Mouse (Mus musculus): ENCODE results near the gene Plekhg5. TPM values are rescaled to one million over a fixed set of nuclear protein-coding genes. Genes with fewer than 3 reads are reported as not detected.
A peak's percentile ranks its signal among the peaks of the same experiment; 100 is the strongest.

Gene Plekhg5
- 11.8 and 13.1 TPM in 2 replicates for polyA plus RNA-seq (2015; fragmentation: Nextera tagmentation; extraction: Ambion mirVana)

GRCm38 (mm10) chr4:152072121-152072601, at the start of gene Plekhg5:
Gene Plekhg5, plus strand, starts transcription at chr4:152072498.
- H3K4me2 ChIP-seq (ENCODE audit: low read length) = no peak within 1 kb of the TSS
- no peak for ATAC-seq
- no peak within 1 kb of the TSS for H3K27ac ChIP-seq (ENCODE audit: low read length)
- H3K9me3 ChIP-seq (replicated peaks; ENCODE audit: control insufficient read depth, low read length, poor library complexity, severe bottlenecking) = no peaks in the 10 kb centered on the region
- H3K4me1 ChIP-seq (ENCODE audit: control insufficient read depth, insufficient read depth, low read length) = 0 out of 2 replicates have a peak, but pooled peaks cover 3% of the 10 kb centered on the region
- H3K36me3 ChIP-seq (ENCODE audit: control insufficient read depth, insufficient read depth, low read length) = no peaks in the 10 kb centered on the region
- H3K4me3 ChIP-seq (ENCODE audit: low read depth, low read length) = no peak within 1 kb of the TSS
- no peak within 1 kb of the TSS for H3K9ac ChIP-seq (ENCODE audit: low read depth, low read length)
- H3K27me3 ChIP-seq (ENCODE audit: control insufficient read depth, insufficient read depth, low read depth, low read length) = no peaks in the 10 kb centered on the region
- 58% methylated on average over 10 of the region's 10 CpGs for WGBS

- Histone ChIP-seq H3K4me2 (ENCODE audit: low read length) (no peak overlapping the region), H3K27ac (ENCODE audit: low read length) (no peak overlapping the region), H3K9me3 (replicated peaks; ENCODE audit: control insufficient read depth, low read length, poor library complexity, severe bottlenecking) (no peaks in the 10 kb centered on the region), H3K9ac (ENCODE audit: low read depth, low read length) (no peak overlapping the region), H3K36me3 (ENCODE audit: control insufficient read depth, insufficient read depth, low read length) (peaks cover 42% of the 10 kb centered on the region), H3K4me3 (ENCODE audit: low read depth, low read length) (no peak overlapping the region), H3K27me3 (ENCODE audit: control insufficient read depth, insufficient read depth, low read depth, low read length) (no peaks in the 10 kb centered on the region), H3K4me1 (ENCODE audit: control insufficient read depth, insufficient read depth, low read length) (peaks cover 32% of the 10 kb centered on the region)
- 86% methylated on average over 8 of the region's 8 CpGs for WGBS
- no peak for ATAC-seq
These were observed 49.8 kb upstream of the Plekhg5 start for GRCm38 (mm10) chr4:152022506-152022905.

- Histone ChIP-seq H3K27me3 (ENCODE audit: control insufficient read depth, insufficient read depth, low read depth, low read length) (no peaks in the 10 kb centered on the region), H3K27ac (ENCODE audit: low read length) (no peak overlapping the region), H3K9me3 (replicated peaks; ENCODE audit: control insufficient read depth, low read length, poor library complexity, severe bottlenecking) (no peaks in the 10 kb centered on the region), H3K4me1 (ENCODE audit: control insufficient read depth, insufficient read depth, low read length) (peaks cover 44% of the 10 kb centered on the region), H3K4me3 (ENCODE audit: low read depth, low read length) (no peak overlapping the region), H3K36me3 (ENCODE audit: control insufficient read depth, insufficient read depth, low read length) (peaks cover 34% of the 10 kb centered on the region), H3K9ac (ENCODE audit: low read depth, low read length) (no peak overlapping the region), H3K4me2 (ENCODE audit: low read length) (no peak overlapping the region)
- WGBS = 91% methylated on average over 11 of the region's 11 CpGs
- no peak for ATAC-seq
These were observed 47.8 kb upstream of the Plekhg5 start for GRCm38 (mm10) chr4:152024525-152024924.

GRCm38 (mm10) chr4:152026751-152027508, 45.4 kb upstream of the Plekhg5 start:
- ATAC-seq = peak; percentile 73
- Histone ChIP-seq H3K27me3 (ENCODE audit: control insufficient read depth, insufficient read depth, low read depth, low read length) (no peaks in the 10 kb centered on the region), H3K4me3 (ENCODE audit: low read depth, low read length) (peak overlapping the region; percentile 80), H3K27ac (ENCODE audit: low read length) (peak overlapping the region; percentile 79), H3K4me2 (ENCODE audit: low read length) (peak overlapping the region; percentile 99), H3K9ac (ENCODE audit: low read depth, low read length) (peak overlapping the region; percentile 84), H3K36me3 (ENCODE audit: control insufficient read depth, insufficient read depth, low read length) (peaks cover 13% of the 10 kb centered on the region; the same call in 1 of the 2 replicates), H3K9me3 (replicated peaks; ENCODE audit: control insufficient read depth, low read length, poor library complexity, severe bottlenecking) (no peaks in the 10 kb centered on the region), H3K4me1 (ENCODE audit: control insufficient read depth, insufficient read depth, low read length) (peaks cover 49% of the 10 kb centered on the region)
- 2% methylated on average over 33 of the region's 41 CpGs for WGBS

- H3K4me1 ChIP-seq (ENCODE audit: control insufficient read depth, insufficient read depth, low read length) = peaks cover 49% of the 10 kb centered on the region
- H3K27ac ChIP-seq (ENCODE audit: low read length) = peak within 1 kb of the TSS; percentile 79
- H3K27me3 ChIP-seq (ENCODE audit: control insufficient read depth, insufficient read depth, low read depth, low read length) = no peaks in the 10 kb centered on the region
- no peaks in the 10 kb centered on the region for H3K9me3 ChIP-seq (replicated peaks; ENCODE audit: control insufficient read depth, low read length, poor library complexity, severe bottlenecking)
- peak within 1 kb of the TSS; percentile 84 for H3K9ac ChIP-seq (ENCODE audit: low read depth, low read length)
- H3K4me2 ChIP-seq (ENCODE audit: low read length) = peak within 1 kb of the TSS; percentile 99
- peak within 1 kb of the TSS; percentile 80 for H3K4me3 ChIP-seq (ENCODE audit: low read depth, low read length)
- ATAC-seq = peak; percentile 98
- H3K36me3 ChIP-seq (ENCODE audit: control insufficient read depth, insufficient read depth, low read length) = peaks cover 8% of the 10 kb centered on the region; the same call in 1 of the 2 replicates
- WGBS = 0% methylated on average over 34 of the region's 35 CpGs
These were observed 44.8 kb upstream of the Plekhg5 start, which contains the start of gene Zbtb48 for GRCm38 (mm10) chr4:152027524-152027923. Gene Zbtb48, minus strand, starts transcription at chr4:152027671.

GRCm38 (mm10) chr4:152028456-152028855, 43.8 kb upstream of the Plekhg5 start:
- H3K4me3 ChIP-seq (ENCODE audit: low read depth, low read length) = peak overlapping the region; percentile 80
- ATAC-seq = no peak
- WGBS = 63% methylated on average over 15 of the region's 15 CpGs

GRCm38 (mm10) chr4:152029087-152029486, 43.2 kb upstream of the Plekhg5 start:
- Histone ChIP-seq H3K4me3 (ENCODE audit: low read depth, low read length) (no peak overlapping the region), H3K27me3 (ENCODE audit: control insufficient read depth, insufficient read depth, low read depth, low read length) (no peaks in the 10 kb centered on the region), H3K36me3 (ENCODE audit: control insufficient read depth, insufficient read depth, low read length) (no peaks in the 10 kb centered on the region), H3K27ac (ENCODE audit: low read length) (no peak overlapping the region), H3K9ac (ENCODE audit: low read depth, low read length) (no peak overlapping the region), H3K4me2 (ENCODE audit: low read length) (peak overlapping the region; percentile 93; the same call in 1 of the 2 replicates), H3K9me3 (replicated peaks; ENCODE audit: control insufficient read depth, low read length, poor library complexity, severe bottlenecking) (no peaks in the 10 kb centered on the region), H3K4me1 (ENCODE audit: control insufficient read depth, insufficient read depth, low read length) (peaks cover 45% of the 10 kb centered on the region)
- no peak for ATAC-seq
- 37% methylated on average over 5 of the region's 5 CpGs for WGBS

More at GRCm38 (mm10) chr4:152028456-152028855, 43.8 kb upstream of the Plekhg5 start:
- Histone ChIP-seq H3K9ac (ENCODE audit: low read depth, low read length) (peak overlapping the region; percentile 73), H3K27me3 (ENCODE audit: control insufficient read depth, insufficient read depth, low read depth, low read length) (no peaks in the 10 kb centered on the region), H3K4me1 (ENCODE audit: control insufficient read depth, insufficient read depth, low read length) (peaks cover 49% of the 10 kb centered on the region), H3K9me3 (replicated peaks; ENCODE audit: control insufficient read depth, low read length, poor library complexity, severe bottlenecking) (no peaks in the 10 kb centered on the region), H3K4me2 (ENCODE audit: low read length) (peak overlapping the region; percentile 93), H3K27ac (ENCODE audit: low read length) (no peak overlapping the region), H3K36me3 (ENCODE audit: control insufficient read depth, insufficient read depth, low read length) (no peaks in the 10 kb centered on the region)

- no peak overlapping the region for H3K27ac ChIP-seq (ENCODE audit: low read length)
- H3K9ac ChIP-seq (ENCODE audit: low read depth, low read length) = no peak overlapping the region
- H3K4me3 ChIP-seq (ENCODE audit: low read depth, low read length) = no peak overlapping the region
- H3K4me1 ChIP-seq (ENCODE audit: control insufficient read depth, insufficient read depth, low read length) = peaks cover 36% of the 10 kb centered on the region
- H3K36me3 ChIP-seq (ENCODE audit: control insufficient read depth, insufficient read depth, low read length) = no peaks in the 10 kb centered on the region
- H3K27me3 ChIP-seq (ENCODE audit: control insufficient read depth, insufficient read depth, low read depth, low read length) = no peaks in the 10 kb centered on the region
- H3K4me2 ChIP-seq (ENCODE audit: low read length) = 0 out of 2 replicates have a peak overlapping the region, but pooled peaks have one; percentile 3
- H3K9me3 ChIP-seq (replicated peaks; ENCODE audit: control insufficient read depth, low read length, poor library complexity, severe bottlenecking) = no peaks in the 10 kb centered on the region
- 62% methylated on average over 4 of the region's 4 CpGs for WGBS
- no peak for ATAC-seq
These were observed 42.3 kb upstream of the Plekhg5 start for GRCm38 (mm10) chr4:152029997-152030396.

GRCm38 (mm10) chr4:152032922-152033321, 39.4 kb upstream of the Plekhg5 start:
- no peak overlapping the region for H3K27ac ChIP-seq (ENCODE audit: low read length)
- ATAC-seq = no peak
- H3K4me2 ChIP-seq (ENCODE audit: low read length) = no peak overlapping the region
- no peaks in the 10 kb centered on the region for H3K36me3 ChIP-seq (ENCODE audit: control insufficient read depth, insufficient read depth, low read length)
- H3K9me3 ChIP-seq (replicated peaks; ENCODE audit: control insufficient read depth, low read length, poor library complexity, severe bottlenecking) = no peaks in the 10 kb centered on the region
- H3K4me3 ChIP-seq (ENCODE audit: low read depth, low read length) = no peak overlapping the region
- peaks cover 16% of the 10 kb centered on the region for H3K4me1 ChIP-seq (ENCODE audit: control insufficient read depth, insufficient read depth, low read length)
- H3K9ac ChIP-seq (ENCODE audit: low read depth, low read length) = no peak overlapping the region
- H3K27me3 ChIP-seq (ENCODE audit: control insufficient read depth, insufficient read depth, low read depth, low read length) = no peaks in the 10 kb centered on the region
- 90% methylated on average over 13 of the region's 13 CpGs for WGBS

All from midbrain, embryonic 16.5 days (tissue).